Mouse (Mus musculus) urinary bladder, postnatal 0 days (tissue): ENCODE measurements around the gene Ggt7. TPM values are rescaled to one million over a fixed set of nuclear protein-coding genes. Genes with fewer than 3 reads are reported as not detected.

Source experiments
- polyA plus RNA-seq: library from polyadenylated mRNA; unstranded; fragments of >200 nt; fragmentation: Nextera tagmentation; extraction: Ambion mirVana; gene quantifications from 2 replicates; pipeline ENCODE4 v1.2.1, GENCODE M21; 2015

The Ggt7 gene
- polyA plus RNA-seq: 1.9 and 2.7 TPM in 2 replicates

DNA sequence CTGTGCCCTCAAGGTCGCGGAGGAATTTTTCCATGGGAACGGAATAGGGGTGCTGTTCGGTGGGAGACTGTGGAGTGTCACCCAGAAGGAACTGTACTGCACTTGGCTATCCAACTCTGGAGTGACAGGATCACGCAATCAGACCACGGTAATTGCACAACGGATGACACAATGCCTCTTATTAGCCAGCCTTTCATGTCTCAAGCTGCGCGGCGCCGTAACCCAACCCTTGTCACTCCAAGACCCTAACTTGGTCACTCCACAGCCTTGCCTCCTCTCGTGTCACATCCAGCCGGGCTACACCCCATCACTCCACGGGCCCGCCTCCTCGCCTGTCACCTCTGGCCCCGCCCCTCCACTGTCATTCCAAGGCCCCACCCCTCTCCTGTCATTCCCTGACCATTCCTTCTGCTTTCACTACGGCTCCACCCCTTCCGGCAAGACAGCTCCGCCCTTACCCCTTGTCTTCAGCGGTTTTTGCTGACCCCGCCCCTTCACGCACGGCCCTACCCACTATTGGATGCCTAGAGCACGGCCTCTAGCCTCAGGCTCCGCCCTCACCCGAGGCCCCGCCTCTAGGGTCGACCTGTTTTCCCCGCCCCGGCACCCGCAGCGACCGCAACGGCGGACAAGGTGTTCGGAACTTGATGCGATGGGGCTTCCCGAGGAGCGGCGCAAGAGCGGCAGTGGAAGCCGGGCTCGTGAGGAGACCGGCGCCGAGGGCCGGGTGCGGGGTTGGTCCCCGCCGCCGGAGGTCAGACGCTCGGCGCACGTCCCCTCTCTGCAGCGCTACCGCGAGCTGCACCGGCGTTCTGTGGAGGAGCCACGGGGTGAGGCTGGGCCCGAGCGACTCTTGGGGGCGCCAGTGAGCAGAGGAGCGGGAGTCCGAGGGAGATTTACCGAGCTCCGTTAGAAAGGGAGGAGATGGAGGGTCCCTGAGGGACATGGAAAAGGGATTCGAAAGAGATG, at the start of gene Ggt7, which contains the start of gene Acss2:
Gene Ggt7, minus strand, starts transcription at position 783 of the 969 bp plus-strand sequence.
Gene Acss2, plus strand, starts transcription at position 494 of the 969 bp plus-strand sequence.

DNA sequence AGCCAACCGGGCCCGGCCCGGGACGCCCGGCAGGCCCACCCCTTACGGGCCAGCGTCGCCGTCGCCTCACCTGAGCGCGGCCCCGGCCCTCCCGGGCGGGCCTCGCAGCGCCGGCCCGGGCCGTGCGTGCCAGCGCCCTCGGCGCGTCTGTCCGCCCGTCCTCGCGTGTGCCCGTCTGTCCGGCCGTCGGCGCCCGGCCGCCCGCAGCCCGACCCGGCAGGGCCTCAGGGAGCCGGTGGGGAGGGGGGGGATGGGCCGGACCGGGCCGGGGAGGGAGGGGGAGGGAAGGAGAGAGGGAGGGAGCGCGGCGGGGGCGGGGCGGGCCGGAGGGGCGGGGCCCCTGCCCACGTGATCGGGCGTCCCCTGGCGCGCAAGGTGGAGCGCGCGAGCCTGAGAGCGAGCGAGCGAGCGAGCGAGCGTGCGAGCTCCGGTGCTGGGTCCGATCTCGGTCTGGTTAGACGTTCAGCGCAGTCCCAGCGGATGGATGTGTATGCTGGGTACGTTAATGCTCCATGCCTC, 44.4 kb downstream of the Ggt7 start, which contains the start of gene Ncoa6:
Gene Ncoa6, minus strand, starts transcription at position 325 of the 519 bp plus-strand sequence.

Other genes starting within 250 kb of the Ggt7 start
- gene Map1lc3a, start 241.9 kb downstream of the Ggt7 start, polyA plus RNA-seq: 243 and 273 TPM in 2 replicates
- 25.1 and 26.4 TPM in 2 replicates for gene Pigu, start 160.8 kb downstream of the Ggt7 start, polyA plus RNA-seq
- 27.1 and 35.5 TPM in 2 replicates for gene Trp53inp2, start 137.2 kb downstream of the Ggt7 start, polyA plus RNA-seq
- 12.9 and 13.5 TPM in 2 replicates for gene Ncoa6, start 44.3 kb downstream of the Ggt7 start, polyA plus RNA-seq
- gene Acss2, start 289 bp downstream of the Ggt7 start, polyA plus RNA-seq: 8.3 and 9.9 TPM in 2 replicates
- gene Gss, start 74.6 kb upstream of the Ggt7 start, polyA plus RNA-seq: 17.9 and 18.7 TPM in 2 replicates
- 0.11 and 0.23 TPM in 2 replicates for gene Myh7b, start 93.0 kb upstream of the Ggt7 start, polyA plus RNA-seq
- 67.5 and 69.9 TPM in 2 replicates for gene Trpc4ap, start 174.1 kb upstream of the Ggt7 start, polyA plus RNA-seq
- gene Edem2, start 211.2 kb upstream of the Ggt7 start, polyA plus RNA-seq: 23.0 and 25.7 TPM in 2 replicates
- not detected in 2 replicates for gene Gm17581, start 217.6 kb upstream of the Ggt7 start, polyA plus RNA-seq
- gene Procr, start 232.9 kb upstream of the Ggt7 start, polyA plus RNA-seq: 7.4 and 8.4 TPM in 2 replicates